Mouse (Mus musculus) C2C12 (cell line): ENCODE data around the gene H2afj.

ENCODE experiments used
- CEBPB ChIP-seq: IDR thresholded peaks from one replicate; pipeline ENCODE4 v1.6.1; 2011; ENCODE audit warnings: low read depth, mild to moderate bottlenecking, control low read depth, moderate library complexity
- CTCF ChIP-seq: IDR thresholded peaks from one replicate; pipeline ENCODE4 v1.5.1; 2011; ENCODE audit not compliant: control insufficient read depth, insufficient read depth, insufficient read length
- MYOD1 ChIP-seq: IDR thresholded peaks from one replicate; pipeline ENCODE4 v1.6.1; 2011; ENCODE audit warnings: low read depth; ENCODE audit not compliant: control insufficient read depth, insufficient read length
- MYOG ChIP-seq: IDR thresholded peaks from one replicate; pipeline ENCODE4 v1.6.1; 2011; ENCODE audit not compliant: control insufficient read depth, insufficient read length; ENCODE audit errors: extremely low read depth
- USF1 ChIP-seq: IDR thresholded peaks from one replicate; pipeline ENCODE4 v1.6.1; 2011; ENCODE audit warnings: low read depth, mild to moderate bottlenecking, control low read depth, moderate library complexity

DNA sequence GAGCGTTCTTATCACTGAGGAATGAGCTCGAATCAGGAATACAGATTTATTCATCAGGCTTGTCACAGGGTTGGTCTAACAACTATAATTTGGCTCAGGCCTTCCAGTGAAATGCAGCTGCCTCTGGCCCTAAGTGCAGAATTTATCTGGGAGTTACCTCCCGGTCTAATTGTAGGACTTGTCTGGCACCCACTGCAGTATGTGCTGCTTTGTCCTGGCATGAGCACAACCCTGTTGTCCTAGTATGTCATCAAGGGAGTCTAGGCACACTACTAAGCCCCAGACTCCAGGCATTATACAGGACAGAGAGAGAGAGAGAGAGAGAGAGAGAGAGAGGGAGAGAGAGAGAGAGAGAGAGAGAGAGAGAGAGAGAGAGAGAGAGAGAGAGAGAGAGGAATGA, 29.3 kb downstream of the H2afj start:
- TF ChIP-seq CTCF (no peak), MYOD1 (no peak), USF1 (no peak), MYOG (no peak), CEBPB (no peak)
